Mouse (Mus musculus): ENCODE data around the gene Gmppb. TPM values are rescaled to one million over a fixed set of nuclear protein-coding genes. Genes with fewer than 3 reads are reported as not detected.

Gmppb gene
- polyA plus RNA-seq, 1 experiment from 2014 or later = 18.8 TPM

- Histone ChIP-seq H3K4me3 (ENCODE audit: control insufficient read depth in 1 of 2, insufficient read depth in 1 of 2, low read depth in 1 of 2, low read length in 2 of 2) (no peak overlapping the region), H3K27me3 (ENCODE audit: control insufficient read depth, insufficient read depth, low read length) (no peaks in the 10 kb centered on the region), H3K27ac (replicated peaks in 1 of 2; ENCODE audit: control insufficient read depth in 1 of 2, insufficient read depth in 1 of 2, low read depth in 2 of 2, low read length in 2 of 2) (no peak overlapping the region), H3K9ac (ENCODE audit: low read length) (no peak overlapping the region), H3K36me3 (ENCODE audit: control insufficient read depth, insufficient read depth, low read length) (peaks cover 84% of the 10 kb centered on the region), H3K9me3 (ENCODE audit: control insufficient read depth, low read length) (no peaks in the 10 kb centered on the region), H3K4me2 (ENCODE audit: low read length) (no peak overlapping the region), H3K4me1 (ENCODE audit: control insufficient read depth in 2 of 2, insufficient read depth in 2 of 2, low read length in 2 of 2) (peaks cover 5 to 9% of the 10 kb centered on the region in 2 experiments)
- no peak for ATAC-seq (ENCODE audit: insufficient number of reproducible peaks, insufficient read depth, low FRiP score, low read depth)
- 85% methylated on average over 28 of the region's 28 CpGs for WGBS
These were observed 7.6 kb downstream of the Gmppb start for GRCm38 (mm10) chr9:108056361-108057261.

- no peak for ATAC-seq (ENCODE audit: insufficient number of reproducible peaks, insufficient read depth, low FRiP score, low read depth)
These were observed 8.2 kb downstream of the Gmppb start for GRCm38 (mm10) chr9:108057262-108057562.

GRCm38 (mm10) chr9:108058291-108058690 lies 9.2 kb downstream of the Gmppb start:
- H3K9ac ChIP-seq (ENCODE audit: low read length) = no peak overlapping the region
- H3K4me3 ChIP-seq (ENCODE audit: control insufficient read depth in 1 of 2, insufficient read depth in 1 of 2, low read depth in 1 of 2, low read length in 2 of 2) = no peak overlapping the region
- H3K4me1 ChIP-seq (ENCODE audit: control insufficient read depth in 2 of 2, insufficient read depth in 2 of 2, low read length in 2 of 2) = peaks cover 2 to 4% of the 10 kb centered on the region in 2 experiments; a peak in 3 of 4 replicates
- H3K27me3 ChIP-seq (ENCODE audit: control insufficient read depth, insufficient read depth, low read length) = no peaks in the 10 kb centered on the region
- no peak overlapping the region for H3K27ac ChIP-seq (replicated peaks in 1 of 2; ENCODE audit: control insufficient read depth in 1 of 2, insufficient read depth in 1 of 2, low read depth in 2 of 2, low read length in 2 of 2)
- ATAC-seq (ENCODE audit: insufficient number of reproducible peaks, insufficient read depth, low FRiP score, low read depth) = no peak
- H3K4me2 ChIP-seq (ENCODE audit: low read length) = no peak overlapping the region
- H3K9me3 ChIP-seq (ENCODE audit: control insufficient read depth, low read length) = no peaks in the 10 kb centered on the region
- H3K36me3 ChIP-seq (ENCODE audit: control insufficient read depth, insufficient read depth, low read length) = peaks cover 94% of the 10 kb centered on the region
- WGBS = 95% methylated on average over 9 of the region's 9 CpGs

More at GRCm38 (mm10) chr9:108057262-108057562, 8.2 kb downstream of the Gmppb start:
- Histone ChIP-seq H3K27ac (replicated peaks in 1 of 2; ENCODE audit: control insufficient read depth in 1 of 2, insufficient read depth in 1 of 2, low read depth in 2 of 2, low read length in 2 of 2) (no peak overlapping the region), H3K4me2 (ENCODE audit: low read length) (no peak overlapping the region), H3K27me3 (ENCODE audit: control insufficient read depth, insufficient read depth, low read length) (no peaks in the 10 kb centered on the region), H3K4me1 (ENCODE audit: control insufficient read depth in 2 of 2, insufficient read depth in 2 of 2, low read length in 2 of 2) (peaks cover 5 to 9% of the 10 kb centered on the region in 2 experiments), H3K9me3 (ENCODE audit: control insufficient read depth, low read length) (no peaks in the 10 kb centered on the region), H3K4me3 (ENCODE audit: control insufficient read depth in 1 of 2, insufficient read depth in 1 of 2, low read depth in 1 of 2, low read length in 2 of 2) (no peak overlapping the region), H3K36me3 (ENCODE audit: control insufficient read depth, insufficient read depth, low read length) (peaks cover 84% of the 10 kb centered on the region), H3K9ac (ENCODE audit: low read length) (no peak overlapping the region)
- WGBS = 82% methylated on average over 5 of the region's 5 CpGs

GRCm38 (mm10) chr9:108062142-108062541 lies 13.1 kb downstream of the Gmppb start:
- 85% methylated on average over 3 of the region's 3 CpGs for WGBS
- no peaks in the 10 kb centered on the region for H3K27me3 ChIP-seq (ENCODE audit: control insufficient read depth, insufficient read depth, low read length)
- no peak overlapping the region for H3K4me2 ChIP-seq (ENCODE audit: low read length)
- no peak overlapping the region for H3K4me3 ChIP-seq (ENCODE audit: control insufficient read depth in 1 of 2, insufficient read depth in 1 of 2, low read depth in 1 of 2, low read length in 2 of 2)
- H3K9me3 ChIP-seq (ENCODE audit: control insufficient read depth, low read length) = no peaks in the 10 kb centered on the region
- ATAC-seq (ENCODE audit: insufficient number of reproducible peaks, insufficient read depth, low FRiP score, low read depth) = no peak
- no peak overlapping the region for H3K9ac ChIP-seq (ENCODE audit: low read length)
- peaks cover 91% of the 10 kb centered on the region for H3K36me3 ChIP-seq (ENCODE audit: control insufficient read depth, insufficient read depth, low read length)
- H3K27ac ChIP-seq (replicated peaks in 1 of 2; ENCODE audit: control insufficient read depth in 1 of 2, insufficient read depth in 1 of 2, low read depth in 2 of 2, low read length in 2 of 2) = no peak overlapping the region
- peaks cover 0 to 4% of the 10 kb centered on the region in 2 experiments; a peak in 2 of 4 replicates for H3K4me1 ChIP-seq (ENCODE audit: control insufficient read depth in 2 of 2, insufficient read depth in 2 of 2, low read length in 2 of 2)

GRCm38 (mm10) chr9:108063361-108063760 lies 14.3 kb downstream of the Gmppb start:
- 87% methylated on average over 12 of the region's 12 CpGs for WGBS
- ATAC-seq (ENCODE audit: insufficient number of reproducible peaks, insufficient read depth, low FRiP score, low read depth) = no peak
- no peak overlapping the region for H3K27ac ChIP-seq (replicated peaks in 1 of 2; ENCODE audit: control insufficient read depth in 1 of 2, insufficient read depth in 1 of 2, low read depth in 2 of 2, low read length in 2 of 2)
- H3K9ac ChIP-seq (ENCODE audit: low read length) = no peak overlapping the region
- H3K36me3 ChIP-seq (ENCODE audit: control insufficient read depth, insufficient read depth, low read length) = peaks cover 78% of the 10 kb centered on the region
- no peaks in the 10 kb centered on the region for H3K9me3 ChIP-seq (ENCODE audit: control insufficient read depth, low read length)
- no peaks in the 10 kb centered on the region for H3K27me3 ChIP-seq (ENCODE audit: control insufficient read depth, insufficient read depth, low read length)
- H3K4me1 ChIP-seq (ENCODE audit: control insufficient read depth in 2 of 2, insufficient read depth in 2 of 2, low read length in 2 of 2) = peaks cover 0 to 8% of the 10 kb centered on the region in 2 experiments; a peak in 3 of 4 replicates
- no peak overlapping the region for H3K4me2 ChIP-seq (ENCODE audit: low read length)
- H3K4me3 ChIP-seq (ENCODE audit: control insufficient read depth in 1 of 2, insufficient read depth in 1 of 2, low read depth in 1 of 2, low read length in 2 of 2) = no peak overlapping the region

GRCm38 (mm10) chr9:108065491-108066011 lies 16.5 kb downstream of the Gmppb start:
- Histone ChIP-seq H3K4me2 (ENCODE audit: low read length) (no peak overlapping the region), H3K4me1 (ENCODE audit: control insufficient read depth in 2 of 2, insufficient read depth in 2 of 2, low read length in 2 of 2) (peaks cover 0 to 4% of the 10 kb centered on the region in 2 experiments; a peak in 1 of 4 replicates), H3K36me3 (ENCODE audit: control insufficient read depth, insufficient read depth, low read length) (peaks cover 74% of the 10 kb centered on the region), H3K27ac (replicated peaks in 1 of 2; ENCODE audit: control insufficient read depth in 1 of 2, insufficient read depth in 1 of 2, low read depth in 2 of 2, low read length in 2 of 2) (no peak overlapping the region), H3K4me3 (ENCODE audit: control insufficient read depth in 1 of 2, insufficient read depth in 1 of 2, low read depth in 1 of 2, low read length in 2 of 2) (no peak overlapping the region), H3K9me3 (ENCODE audit: control insufficient read depth, low read length) (no peaks in the 10 kb centered on the region), H3K9ac (ENCODE audit: low read length) (no peak overlapping the region), H3K27me3 (ENCODE audit: control insufficient read depth, insufficient read depth, low read length) (no peaks in the 10 kb centered on the region)
- WGBS = 21% methylated on average over 5 of the region's 5 CpGs
- ATAC-seq (ENCODE audit: insufficient number of reproducible peaks, insufficient read depth, low FRiP score, low read depth) = no peak

GRCm38 (mm10) chr9:108067199-108067598 lies 18.2 kb downstream of the Gmppb start:
- no peak for ATAC-seq (ENCODE audit: insufficient number of reproducible peaks, insufficient read depth, low FRiP score, low read depth)
- no peak overlapping the region for H3K4me3 ChIP-seq (ENCODE audit: control insufficient read depth in 1 of 2, insufficient read depth in 1 of 2, low read depth in 1 of 2, low read length in 2 of 2)
- no peak overlapping the region for H3K4me2 ChIP-seq (ENCODE audit: low read length)
- H3K9ac ChIP-seq (ENCODE audit: low read length) = no peak overlapping the region
- H3K27me3 ChIP-seq (ENCODE audit: control insufficient read depth, insufficient read depth, low read length) = no peaks in the 10 kb centered on the region
- 76% methylated on average over 7 of the region's 7 CpGs for WGBS
- no peaks in the 10 kb centered on the region for H3K9me3 ChIP-seq (ENCODE audit: control insufficient read depth, low read length)
- no peak overlapping the region for H3K27ac ChIP-seq (replicated peaks in 1 of 2; ENCODE audit: control insufficient read depth in 1 of 2, insufficient read depth in 1 of 2, low read depth in 2 of 2, low read length in 2 of 2)
- peaks cover 7 to 10% of the 10 kb centered on the region in 2 experiments for H3K4me1 ChIP-seq (ENCODE audit: control insufficient read depth in 2 of 2, insufficient read depth in 2 of 2, low read length in 2 of 2)
- H3K36me3 ChIP-seq (ENCODE audit: control insufficient read depth, insufficient read depth, low read length) = peaks cover 67% of the 10 kb centered on the region

Data from heart, embryonic 14.5 days (tissue).